Mouse (Mus musculus) E14TG2a.4 (cell line): ENCODE results near the gene Kidins220.

Experiments
- CTCF ChIP-seq: conservative IDR thresholded peaks from 2 replicates; pipeline ENCODE4 v1.5.1; 2014; ENCODE audit warnings: low read length
- NANOG ChIP-seq: IDR thresholded peaks from 2 replicates; pipeline ENCODE4 v1.6.1; 2014; ENCODE audit warnings: borderline replicate concordance, low read length, mixed read lengths

GRCm38 (mm10) chr12:24958526-24958925 is 16.2 kb upstream of the Kidins220 start:
- TF ChIP-seq CTCF (no peak), NANOG (no peak)
